Mouse (Mus musculus): ENCODE measurements around the gene Wdpcp.
"Not testable (repeated sequence)": the region's sequence is repeated elsewhere in the genome, so short reads cannot be mapped to it uniquely, and the experiment has no call there.

Wdpcp gene

GRCm38 (mm10) chr11:21571700-21572381 lies at the start of gene Wdpcp, which contains the start of gene Mdh1:
Gene Wdpcp, plus strand, starts transcription at chr11:21572235.
Gene Mdh1, minus strand, starts transcription at chr11:21572367.
- DNase-seq (ENCODE audit: low spot score in 2 of 2): peak; percentile 99

GRCm38 (mm10) chr11:21528676-21529394 lies 43.2 kb upstream of the Wdpcp start:
- no peak for DNase-seq (ENCODE audit: low spot score in 2 of 2)

- DNase-seq (ENCODE audit: low spot score in 2 of 2): not testable (repeated sequence)
Measured at GRCm38 (mm10) chr11:21530856-21531255, 41.2 kb upstream of the Wdpcp start.

- DNase-seq (ENCODE audit: low spot score in 2 of 2): no peak
Measured at GRCm38 (mm10) chr11:21540072-21540471, 32.0 kb upstream of the Wdpcp start.

- no peak for DNase-seq (ENCODE audit: low spot score in 2 of 2)
Measured at GRCm38 (mm10) chr11:21540622-21541021, 31.4 kb upstream of the Wdpcp start.

GRCm38 (mm10) chr11:21542731-21543130 lies 29.3 kb upstream of the Wdpcp start:
- no peak for DNase-seq (ENCODE audit: low spot score in 2 of 2)

- DNase-seq (ENCODE audit: low spot score in 2 of 2): peak; percentile 34 to 75
Measured at GRCm38 (mm10) chr11:21545021-21545420, 27.0 kb upstream of the Wdpcp start.

- no peak for DNase-seq (ENCODE audit: low spot score in 2 of 2)
Measured at GRCm38 (mm10) chr11:21545951-21546350, 26.1 kb upstream of the Wdpcp start.

- no peak for DNase-seq (ENCODE audit: low spot score in 2 of 2)
Measured at GRCm38 (mm10) chr11:21546671-21547070, 25.4 kb upstream of the Wdpcp start.

- no peak for DNase-seq (ENCODE audit: low spot score in 2 of 2)
Measured at GRCm38 (mm10) chr11:21547518-21547917, 24.5 kb upstream of the Wdpcp start.

GRCm38 (mm10) chr11:21549052-21549451 lies 23.0 kb upstream of the Wdpcp start:
- no peak for DNase-seq (ENCODE audit: low spot score in 2 of 2)

- DNase-seq (ENCODE audit: low spot score in 2 of 2): no peak
Measured at GRCm38 (mm10) chr11:21549754-21550153, 22.3 kb upstream of the Wdpcp start.

GRCm38 (mm10) chr11:21550222-21551173 lies 21.5 kb upstream of the Wdpcp start:
- DNase-seq (ENCODE audit: low spot score in 2 of 2): no peak

GRCm38 (mm10) chr11:21552049-21552448 lies 20.0 kb upstream of the Wdpcp start:
- DNase-seq (ENCODE audit: low spot score in 2 of 2): no peak

GRCm38 (mm10) chr11:21559727-21560126 lies 12.3 kb upstream of the Wdpcp start:
- DNase-seq (ENCODE audit: low spot score in 2 of 2): no peak

- no peak for DNase-seq (ENCODE audit: low spot score in 2 of 2)
Measured at GRCm38 (mm10) chr11:21561347-21561746, 10.7 kb upstream of the Wdpcp start.

GRCm38 (mm10) chr11:21563617-21564325 lies 8.3 kb upstream of the Wdpcp start:
- no peak for DNase-seq (ENCODE audit: low spot score in 2 of 2)

- DNase-seq (ENCODE audit: low spot score in 2 of 2): no peak
Measured at GRCm38 (mm10) chr11:21564681-21565405, 7.2 kb upstream of the Wdpcp start.

GRCm38 (mm10) chr11:21566934-21567333 lies 5.1 kb upstream of the Wdpcp start:
- no peak for DNase-seq (ENCODE audit: low spot score in 2 of 2)

- no peak for DNase-seq (ENCODE audit: low spot score in 2 of 2)
Measured at GRCm38 (mm10) chr11:21567733-21568132, 4.3 kb upstream of the Wdpcp start.

GRCm38 (mm10) chr11:21569002-21569401 lies 3.0 kb upstream of the Wdpcp start:
- DNase-seq (ENCODE audit: low spot score in 2 of 2): no peak

Data from right cerebral cortex, postnatal 10 days (tissue).